Mouse (Mus musculus): ENCODE results near the gene Adipoq.
"Not testable (repeated sequence)": the region's sequence is repeated elsewhere in the genome, so short reads cannot be mapped to it uniquely, and the experiment has no call there.

Adipoq gene

DNA sequence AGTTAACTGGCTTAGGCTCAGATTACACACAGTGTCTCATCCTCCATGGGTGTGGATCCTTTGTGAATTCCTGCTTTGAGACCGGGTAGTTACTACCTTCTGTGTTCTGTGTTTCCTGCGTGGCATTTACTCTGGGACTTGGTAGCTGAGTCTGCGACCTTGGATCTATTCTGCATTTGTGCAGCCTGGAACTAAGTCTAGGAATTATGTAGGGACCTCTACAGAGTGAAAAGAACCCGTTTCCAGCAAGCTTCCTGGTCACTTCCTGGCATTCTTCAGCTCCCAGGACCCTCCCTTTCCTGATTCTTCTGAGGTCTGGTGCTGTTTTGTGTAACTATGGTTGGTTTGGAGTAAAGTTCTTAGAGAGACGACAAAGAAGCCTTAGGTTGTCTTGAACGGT lies 18.1 kb downstream of the Adipoq start:
- no peak for DNase-seq (ENCODE audit: low spot score)

DNA sequence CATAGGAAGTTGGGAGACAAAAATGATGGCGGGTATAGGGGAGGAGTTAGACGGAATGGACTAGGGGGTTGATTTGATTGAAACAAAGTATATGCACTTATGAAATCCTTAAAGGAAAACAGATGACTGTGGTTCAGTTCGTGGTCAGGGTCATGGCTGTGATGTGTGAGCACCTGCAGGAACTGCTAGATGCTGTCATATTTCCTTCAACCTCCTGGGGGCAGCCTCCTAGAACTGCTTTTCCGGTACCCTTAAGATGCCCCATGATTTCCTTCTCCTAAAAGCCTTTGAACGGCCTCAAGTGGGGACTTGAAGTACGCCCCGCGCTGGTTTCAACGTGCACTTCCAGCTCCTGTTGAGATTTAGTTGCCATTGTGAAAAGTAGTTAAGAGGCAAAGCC lies 19.1 kb downstream of the Adipoq start:
- no peak for DNase-seq (ENCODE audit: low spot score)

- no peak for DNase-seq (ENCODE audit: low spot score)
Observed at GRCm38 (mm10) chr16:23166646-23167045, 20.3 kb downstream of the Adipoq start.

GRCm38 (mm10) chr16:23167079-23167478 lies 20.7 kb downstream of the Adipoq start:
- DNase-seq (ENCODE audit: low spot score), result peak; percentile 42

DNA sequence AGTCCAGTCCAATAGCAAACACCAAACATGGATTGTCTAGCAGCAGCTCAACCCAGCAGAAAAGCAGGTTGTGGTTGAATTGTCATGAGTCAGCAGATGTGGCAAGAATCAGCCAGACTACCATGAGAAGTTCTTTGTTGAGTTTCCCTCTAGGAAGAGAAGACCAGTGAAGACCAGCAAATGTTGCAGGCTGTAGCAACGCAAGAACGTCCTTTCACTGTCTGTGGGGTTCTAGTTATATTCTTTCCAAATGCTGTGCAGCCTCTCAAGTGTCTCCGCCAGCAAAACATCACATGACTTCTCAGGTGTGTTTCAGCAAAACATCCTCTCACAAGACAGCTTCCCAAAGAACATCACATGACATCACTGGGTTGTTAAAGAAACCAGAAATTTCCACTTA lies 24.5 kb downstream of the Adipoq start:
- DNase-seq (ENCODE audit: low spot score), result no peak

- DNase-seq (ENCODE audit: low spot score), result no peak
Observed at GRCm38 (mm10) chr16:23173904-23174303, 27.6 kb downstream of the Adipoq start.

- no peak for DNase-seq (ENCODE audit: low spot score)
Observed at GRCm38 (mm10) chr16:23174855-23175254, 28.5 kb downstream of the Adipoq start.

GRCm38 (mm10) chr16:23175956-23176355 lies 29.6 kb downstream of the Adipoq start:
- no peak for DNase-seq (ENCODE audit: low spot score)

- no peak for DNase-seq (ENCODE audit: low spot score)
Observed at GRCm38 (mm10) chr16:23177856-23178255, 31.5 kb downstream of the Adipoq start.

DNA sequence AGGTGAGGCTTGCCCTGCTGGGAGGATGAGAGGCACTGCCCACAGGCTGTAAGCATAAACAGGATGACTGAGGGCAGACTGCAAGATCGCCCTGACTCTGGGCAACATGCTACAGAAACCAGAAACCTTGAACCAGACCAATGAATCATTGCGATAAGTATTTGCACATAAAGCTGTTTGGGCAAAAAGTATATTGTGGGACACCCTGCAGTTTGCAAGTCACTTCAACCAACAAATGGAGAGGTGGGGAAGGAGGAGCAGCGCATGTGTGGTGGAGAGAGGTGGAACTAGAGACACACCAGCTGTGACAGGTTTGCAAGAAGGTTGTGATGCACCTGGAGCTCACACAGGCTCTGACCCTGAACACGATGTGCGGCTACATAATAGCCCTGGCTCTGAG lies 32.5 kb downstream of the Adipoq start:
- no peak for DNase-seq (ENCODE audit: low spot score)

DNA sequence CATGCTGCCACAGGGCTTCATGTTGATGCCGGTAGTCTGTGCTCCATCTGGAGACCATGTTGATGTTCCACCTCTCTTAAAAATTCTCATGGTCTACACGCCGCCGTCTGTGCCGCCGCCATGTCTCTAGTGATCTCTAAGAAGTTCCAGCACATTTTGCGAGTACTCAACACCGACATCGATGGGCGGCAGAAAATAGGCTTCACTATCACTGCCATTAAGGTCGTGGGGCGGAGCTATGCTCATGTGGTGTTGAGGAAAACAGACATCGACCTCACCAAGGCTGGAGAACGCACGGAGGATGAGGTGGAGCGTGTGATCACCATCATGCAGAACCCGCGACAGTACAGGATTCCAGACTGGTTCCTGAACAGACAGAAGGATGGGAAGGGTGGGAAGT lies 33.1 kb downstream of the Adipoq start:
- not testable (repeated sequence) for DNase-seq (ENCODE audit: low spot score)

GRCm38 (mm10) chr16:23181054-23181453 lies 34.7 kb downstream of the Adipoq start:
- no peak for DNase-seq (ENCODE audit: low spot score)

- peak; percentile 29 for DNase-seq (ENCODE audit: low spot score)
Observed at GRCm38 (mm10) chr16:23181487-23181886, 35.2 kb downstream of the Adipoq start.

DNA sequence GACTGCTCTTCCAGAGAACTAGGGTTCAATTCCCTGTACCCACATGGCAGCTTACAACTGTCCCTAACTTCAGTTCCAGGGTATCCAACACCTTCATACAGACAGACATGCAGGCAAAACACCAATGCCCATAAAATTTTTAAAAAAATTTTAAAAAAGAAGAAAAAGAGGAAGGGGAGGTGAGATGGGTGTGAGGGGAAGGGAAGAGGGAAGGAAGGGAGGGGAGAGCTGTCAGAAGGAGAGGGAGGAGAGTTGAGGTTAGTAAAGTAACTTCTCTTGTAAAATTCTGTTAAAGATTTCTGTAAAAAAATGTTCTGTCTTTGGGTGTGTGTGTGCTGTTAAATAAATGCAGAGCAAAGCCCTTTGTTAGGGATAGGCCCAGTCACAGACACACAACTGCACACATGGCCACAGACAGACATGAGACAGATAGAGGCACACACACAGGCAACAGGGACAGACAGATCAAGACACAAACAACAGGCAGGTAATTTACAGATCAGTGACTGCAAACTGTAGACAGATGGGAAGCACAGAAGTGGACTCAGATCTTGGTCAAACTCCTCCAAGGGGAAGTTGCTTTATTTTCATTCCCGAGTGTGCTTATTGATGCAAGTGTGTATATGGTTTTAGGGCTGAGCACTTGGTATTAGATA lies 35.7 kb downstream of the Adipoq start:
- no peak for DNase-seq (ENCODE audit: low spot score)

- no peak for DNase-seq (ENCODE audit: low spot score)
Observed at GRCm38 (mm10) chr16:23185824-23186223, 39.5 kb downstream of the Adipoq start.

DNA sequence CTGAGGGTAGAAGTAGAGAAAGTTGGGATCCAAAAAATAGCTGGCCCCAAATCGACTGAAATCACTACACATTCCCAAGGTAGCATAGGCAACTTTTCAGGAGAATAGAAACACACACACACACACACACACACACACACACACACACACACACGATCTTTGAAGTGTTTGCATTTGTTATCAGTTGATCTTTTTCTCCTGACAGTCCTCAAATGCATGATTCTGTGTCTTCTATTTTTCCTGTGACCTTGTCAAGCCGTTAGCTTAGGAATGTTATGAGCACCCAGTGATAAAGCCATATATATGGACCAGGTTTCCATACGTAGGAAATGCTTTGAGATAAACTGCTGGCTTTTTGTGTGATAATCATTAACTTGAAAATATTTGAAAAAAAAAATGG lies 40.1 kb downstream of the Adipoq start:
- no peak for DNase-seq (ENCODE audit: low spot score)

GRCm38 (mm10) chr16:23187983-23188382 lies 41.6 kb downstream of the Adipoq start:
- no peak for DNase-seq (ENCODE audit: low spot score)

DNA sequence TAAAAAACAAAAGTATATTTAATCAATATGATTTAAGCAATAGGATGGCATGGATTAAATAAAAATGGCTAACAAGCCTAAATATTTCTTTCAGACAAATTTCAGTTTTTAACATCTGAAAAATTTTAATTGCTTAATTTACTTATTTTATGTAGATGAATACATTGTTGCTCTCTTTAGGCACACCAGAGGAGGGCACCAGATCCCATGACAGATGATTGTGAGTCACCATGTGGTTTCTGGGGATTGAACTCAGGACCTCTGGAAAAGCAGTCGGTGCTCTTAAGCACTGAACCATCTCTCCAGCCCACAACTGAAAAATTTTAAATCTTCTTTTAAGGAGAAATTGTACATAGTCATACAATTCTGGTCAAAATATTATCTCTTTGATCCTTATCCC lies 43.3 kb downstream of the Adipoq start:
- no peak for DNase-seq (ENCODE audit: low spot score)

DNA sequence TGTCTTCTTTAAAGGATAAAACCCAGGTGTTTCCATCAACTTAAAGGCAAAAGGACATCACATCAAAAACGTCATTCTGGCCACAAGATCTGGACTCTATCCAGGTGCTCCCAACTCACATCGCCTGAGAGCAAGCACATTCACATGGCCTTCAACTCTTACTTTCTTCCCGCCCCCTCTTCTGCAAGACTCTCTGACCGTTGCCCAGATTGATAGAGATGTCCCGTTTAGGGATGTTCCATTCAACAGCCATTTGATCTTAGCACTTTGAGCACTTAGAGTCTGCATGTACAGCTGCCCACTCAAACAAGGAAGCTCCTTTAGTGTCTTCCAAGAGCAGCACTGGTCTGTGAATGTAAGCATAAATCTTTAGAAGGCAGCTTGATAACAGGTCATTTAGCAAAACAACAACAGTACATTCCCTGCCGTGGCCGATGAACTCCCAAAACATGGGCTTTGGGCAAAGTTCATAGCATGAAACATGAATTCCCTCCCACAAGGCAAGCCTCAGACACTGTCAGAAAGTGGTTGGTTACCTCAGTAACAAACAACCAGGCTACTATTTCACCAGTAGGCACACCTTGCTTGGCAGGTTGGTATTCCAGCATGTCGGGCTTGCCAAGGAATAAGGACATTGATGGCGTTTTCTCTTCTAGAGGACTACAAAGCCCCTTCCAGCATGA lies 45.4 kb downstream of the Adipoq start:
- no peak for DNase-seq (ENCODE audit: low spot score)

- no peak for DNase-seq (ENCODE audit: low spot score)
Observed at GRCm38 (mm10) chr16:23195618-23196017, 49.3 kb downstream of the Adipoq start.

GRCm38 (mm10) chr16:23196296-23196695 lies 50.0 kb downstream of the Adipoq start:
- no peak for DNase-seq (ENCODE audit: low spot score)

DNA sequence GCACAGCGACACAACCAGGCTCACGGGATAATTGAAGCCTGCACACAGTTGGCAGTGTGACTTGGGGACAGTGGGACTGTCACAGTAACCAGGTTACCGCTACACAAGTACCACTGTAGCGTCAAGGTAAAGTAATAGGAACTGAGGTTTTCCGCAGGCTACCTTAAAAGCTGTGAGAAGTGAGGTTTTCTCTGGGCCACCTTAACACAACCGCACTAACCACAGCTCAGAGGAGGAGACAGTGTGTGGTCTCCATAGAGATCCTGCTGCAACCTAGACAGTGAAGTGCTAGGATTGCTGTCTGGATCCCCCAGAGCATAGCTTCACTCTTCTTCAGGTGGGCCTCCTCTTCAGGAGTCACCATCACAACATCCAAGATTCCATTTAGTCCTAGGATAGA lies 50.5 kb downstream of the Adipoq start:
- DNase-seq (ENCODE audit: low spot score), result no peak

GRCm38 (mm10) chr16:23201498-23201897 lies 55.2 kb downstream of the Adipoq start:
- no peak for DNase-seq (ENCODE audit: low spot score)

All from lung, postnatal 25 days (tissue).